Mouse (Mus musculus) embryonic facial prominence, embryonic 12.5 days (tissue): ENCODE data around the gene Aifm1. TPM values are rescaled to one million over a fixed set of nuclear protein-coding genes. Genes with fewer than 3 reads are reported as not detected.
A peak's percentile ranks its signal among the peaks of the same experiment; 100 is the strongest.
"Not testable (repeated sequence)": the region's sequence is repeated elsewhere in the genome, so short reads cannot be mapped to it uniquely, and the experiment has no call there.

Experiments
- ATAC-seq: fragments of 200-750 bp; cut with Nextera tagmentation; 2 replicates; pipeline ENCODE4 v1.8.0; 2017; ENCODE audit not compliant: insufficient number of reproducible peaks, insufficient read depth, low FRiP score, low TSS enrichment
- H3K27ac ChIP-seq: fragments of 300-500 bp; sonication (generic); 2 replicates; pipeline ENCODE4 v1.5.1; 2016; ENCODE audit warnings: mild to moderate bottlenecking
- H3K27me3 ChIP-seq: fragments of 300-500 bp; sonication (generic); 2 replicates; pipeline ENCODE4 v1.6.1; 2016; ENCODE audit warnings: mild to moderate bottlenecking, moderate library complexity
- H3K36me3 ChIP-seq: fragments of 300-500 bp; sonication (generic); 2 replicates; pipeline ENCODE4 v1.6.1; 2016; ENCODE audit warnings: mild to moderate bottlenecking
- H3K4me1 ChIP-seq: fragments of 300-500 bp; sonication (generic); 2 replicates; pipeline ENCODE4 v1.6.1; 2016
- H3K4me2 ChIP-seq: fragments of 300-500 bp; sonication (generic); replicated peaks from 2 replicates; pipeline ENCODE4 v1.6.1; 2016; ENCODE audit warnings: mild to moderate bottlenecking, moderate library complexity
- H3K4me3 ChIP-seq: fragments of 300-500 bp; sonication (generic); 2 replicates; pipeline ENCODE4 v1.5.1; 2016; ENCODE audit warnings: mild to moderate bottlenecking
- H3K9ac ChIP-seq: fragments of 300-500 bp; sonication (generic); 2 replicates; pipeline ENCODE4 v1.6.1; 2016; ENCODE audit warnings: mild to moderate bottlenecking, moderate library complexity
- H3K9me3 ChIP-seq: fragments of 300-500 bp; sonication (generic); 2 replicates; pipeline ENCODE4 v1.6.1; 2016; ENCODE audit warnings: mild to moderate bottlenecking, moderate library complexity
- WGBS: fragments of 180-500 bp; shearing (Covaris S2); methylation state at CpG from one replicate; pipeline ENCODE4 v1.1.7; 2016; 5-methylcytosine and 5-hydroxymethylcytosine counted together
- polyA plus RNA-seq: library from polyadenylated mRNA; unstranded; fragments of >200 nt; fragmentation: Nextera tagmentation; extraction: Ambion mirVana; gene quantifications from 2 replicates; pipeline ENCODE4 v1.2.1, GENCODE M21; 2016

Gene Aifm1
- polyA plus RNA-seq, 1 experiment from 2014 or later: 79.3 TPM

DNA sequence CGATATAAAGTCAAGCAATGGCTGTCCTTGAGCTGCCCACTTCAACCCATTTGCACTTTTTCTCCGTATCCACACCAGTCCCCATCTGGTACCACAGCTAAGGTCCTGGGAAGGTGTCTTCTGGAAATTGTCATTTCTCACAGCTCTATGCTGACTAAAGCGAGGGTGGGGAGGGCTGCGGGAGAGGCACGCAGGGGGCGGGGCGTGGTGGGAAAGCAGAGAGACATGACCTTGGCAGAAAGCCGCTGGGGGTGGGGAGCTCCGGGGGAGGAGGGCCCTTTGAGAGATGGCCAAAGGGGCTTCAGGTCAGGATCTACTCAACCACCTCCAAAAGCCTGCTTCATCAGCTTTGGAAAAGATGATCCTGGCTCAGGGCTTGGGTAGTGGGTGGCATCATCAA, 58.3 kb downstream of the Aifm1 start:
- 36% methylated on average over 9 of the region's 9 CpGs for WGBS
- Histone ChIP-seq H3K4me2 (no peak overlapping the region; the same call in 1 of the 2 replicates), H3K27ac (no peak overlapping the region), H3K9ac (no peak overlapping the region), H3K27me3 (peaks cover 14% of the 10 kb centered on the region), H3K36me3 (no peaks in the 10 kb centered on the region), H3K9me3 (no peaks in the 10 kb centered on the region), H3K4me3 (no peak overlapping the region), H3K4me1 (no peaks in the 10 kb centered on the region)
- ATAC-seq: no peak

DNA sequence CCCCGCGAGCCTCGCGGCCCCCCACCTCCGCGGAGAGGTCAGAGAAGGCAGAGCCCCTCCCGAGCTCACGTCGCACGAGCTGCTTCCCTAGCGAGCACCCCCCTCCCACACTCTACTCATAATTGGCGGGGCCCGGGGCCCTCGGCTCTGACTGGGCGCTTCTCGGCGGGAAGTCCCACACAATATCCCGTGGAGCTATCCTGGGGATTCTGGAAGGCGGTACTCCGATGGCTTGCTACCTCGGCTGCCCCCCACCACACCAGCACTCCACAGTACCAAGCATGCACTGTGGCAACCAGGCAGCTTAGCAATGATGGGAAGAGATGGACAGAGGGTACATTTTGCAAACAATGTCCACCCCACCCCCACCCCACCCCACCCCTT, 58.9 kb downstream of the Aifm1 start:
- Histone ChIP-seq H3K9me3 (no peaks in the 10 kb centered on the region), H3K27ac (no peak overlapping the region), H3K4me3 (peak overlapping the region; percentile 46), H3K36me3 (no peaks in the 10 kb centered on the region), H3K4me2 (peak overlapping the region; percentile 50), H3K4me1 (no peaks in the 10 kb centered on the region), H3K27me3 (peaks cover 17% of the 10 kb centered on the region), H3K9ac (no peak overlapping the region)
- 26% methylated on average over 16 of the region's 21 CpGs for WGBS
- ATAC-seq: peak; percentile 35; the same call in 1 of the 2 replicates

DNA sequence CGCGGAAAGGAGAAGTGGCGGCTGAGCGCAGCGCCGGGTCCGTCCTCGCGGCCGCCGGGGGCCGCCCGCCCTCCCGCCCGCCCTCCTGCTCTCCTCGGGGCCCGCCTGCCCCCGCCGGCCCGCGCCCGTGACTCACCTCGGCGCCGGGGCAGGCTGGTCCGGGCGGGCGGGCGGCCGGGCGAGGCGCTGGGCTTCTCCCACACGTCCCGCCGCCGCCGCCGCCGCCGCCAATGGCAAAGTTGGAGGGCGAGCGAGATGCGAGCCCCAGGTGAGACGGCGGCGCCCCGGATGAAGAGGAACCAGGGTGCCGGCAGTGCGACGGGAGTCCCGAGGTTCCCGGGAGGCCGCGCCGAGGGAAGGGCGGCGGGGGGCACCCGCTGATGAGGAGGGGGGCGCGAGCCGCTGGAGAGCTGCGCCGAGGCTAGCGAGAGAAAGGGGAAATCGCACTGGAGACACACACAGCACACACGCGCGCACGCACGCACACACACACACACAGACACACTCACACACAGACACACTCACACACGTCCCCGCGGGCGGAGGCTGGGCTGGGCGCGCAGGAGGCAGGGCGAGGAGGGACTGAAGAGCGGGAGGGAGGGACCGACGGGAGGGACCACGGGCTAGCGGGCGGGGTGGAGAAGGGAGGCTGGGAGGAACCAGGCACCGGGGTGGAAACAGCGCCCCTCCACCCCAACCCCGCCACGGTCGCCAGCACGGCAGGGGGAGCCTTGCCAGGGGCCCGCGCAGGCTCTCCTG, 59.4 kb downstream of the Aifm1 start:
- WGBS: 23% methylated on average over 40 of the region's 91 CpGs
- Histone ChIP-seq H3K4me2 (peak overlapping the region; percentile 50), H3K4me3 (peak overlapping the region; percentile 46), H3K36me3 (no peaks in the 10 kb centered on the region), H3K27me3 (peaks cover 17% of the 10 kb centered on the region), H3K9ac (peak overlapping the region; percentile 52), H3K27ac (no peak overlapping the region; the same call in 1 of the 2 replicates), H3K9me3 (no peaks in the 10 kb centered on the region), H3K4me1 (no peaks in the 10 kb centered on the region)
- ATAC-seq: peak; percentile 67

DNA sequence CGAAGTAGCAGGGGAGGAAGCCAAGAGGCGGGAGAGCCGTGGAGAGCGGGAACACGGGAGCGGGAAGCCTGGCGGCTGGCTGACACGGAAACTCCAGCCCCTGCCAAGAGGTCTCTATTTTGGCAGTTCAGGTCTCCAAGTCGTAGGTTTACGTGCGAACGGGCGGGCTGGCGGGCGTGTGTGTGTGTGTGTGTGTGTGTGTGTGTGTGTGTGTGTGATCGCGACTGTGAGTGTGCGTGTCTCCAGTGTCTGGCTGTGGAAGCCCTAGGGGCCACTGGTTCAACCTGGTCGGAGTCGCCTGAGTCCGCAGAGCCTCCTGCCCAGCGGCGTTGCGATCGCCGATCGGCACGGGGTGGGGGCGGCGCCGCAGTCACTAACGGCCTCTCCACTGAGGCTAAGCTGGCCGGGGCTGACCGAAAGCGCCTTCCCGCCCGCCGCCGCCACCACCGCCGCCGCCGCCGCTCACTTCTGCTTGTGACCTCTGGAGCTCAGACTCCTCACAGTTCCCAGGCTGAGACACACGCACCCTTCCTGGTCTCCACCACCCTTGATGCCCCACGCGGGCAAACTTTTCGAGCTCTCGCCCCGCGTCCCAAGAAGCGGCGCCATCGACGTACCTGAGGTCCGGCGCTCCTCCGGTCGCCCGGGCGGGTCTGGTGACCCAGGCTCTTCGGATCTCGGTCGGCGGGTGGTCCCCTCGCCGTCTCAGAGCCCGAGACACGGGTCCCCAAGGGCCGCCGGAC, 60.3 kb downstream of the Aifm1 start:
- peak; percentile 15; the same call in 1 of the 2 replicates for ATAC-seq
- Histone ChIP-seq H3K4me3 (peak overlapping the region; percentile 46), H3K9me3 (no peaks in the 10 kb centered on the region), H3K4me1 (no peaks in the 10 kb centered on the region), H3K36me3 (no peaks in the 10 kb centered on the region), H3K27ac (no peak overlapping the region), H3K27me3 (peaks cover 17% of the 10 kb centered on the region), H3K4me2 (peak overlapping the region; percentile 50), H3K9ac (peak overlapping the region; percentile 52)
- WGBS: 25% methylated on average over 67 of the region's 71 CpGs

DNA sequence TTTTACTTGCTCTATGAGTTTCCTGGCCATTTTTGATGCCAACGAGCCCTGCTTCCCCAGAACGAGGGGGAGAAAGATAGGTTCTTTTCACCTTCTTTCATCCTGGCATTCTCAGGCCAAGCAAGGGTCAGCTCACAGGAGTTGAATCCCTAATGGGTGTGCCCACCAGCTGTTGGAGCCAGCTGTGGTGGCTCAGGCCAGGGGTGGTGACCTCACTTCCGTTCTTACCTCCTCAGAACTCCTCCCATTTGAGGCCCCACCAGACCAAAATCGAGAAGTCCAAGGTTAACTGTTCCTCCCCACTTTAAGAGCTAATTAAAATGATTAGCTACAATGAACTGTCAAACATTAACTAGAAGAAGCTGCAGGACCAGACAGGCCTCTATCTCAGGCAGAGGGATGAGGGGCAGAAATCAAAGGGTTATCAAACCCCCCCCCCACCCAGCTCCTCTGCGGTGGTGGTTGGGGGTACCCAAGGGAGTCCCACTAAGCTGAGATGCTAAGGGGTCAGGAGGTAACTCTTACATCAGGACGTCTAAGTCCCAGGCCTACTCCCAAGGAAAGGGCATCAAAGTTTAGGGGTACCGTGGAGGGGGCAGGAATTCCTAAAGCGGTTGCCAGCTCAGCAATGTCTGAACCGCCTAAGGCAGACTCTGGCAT, 61.0 kb downstream of the Aifm1 start:
- Histone ChIP-seq H3K27ac (no peak overlapping the region), H3K9ac (no peak overlapping the region), H3K27me3 (peaks cover 17% of the 10 kb centered on the region)

DNA sequence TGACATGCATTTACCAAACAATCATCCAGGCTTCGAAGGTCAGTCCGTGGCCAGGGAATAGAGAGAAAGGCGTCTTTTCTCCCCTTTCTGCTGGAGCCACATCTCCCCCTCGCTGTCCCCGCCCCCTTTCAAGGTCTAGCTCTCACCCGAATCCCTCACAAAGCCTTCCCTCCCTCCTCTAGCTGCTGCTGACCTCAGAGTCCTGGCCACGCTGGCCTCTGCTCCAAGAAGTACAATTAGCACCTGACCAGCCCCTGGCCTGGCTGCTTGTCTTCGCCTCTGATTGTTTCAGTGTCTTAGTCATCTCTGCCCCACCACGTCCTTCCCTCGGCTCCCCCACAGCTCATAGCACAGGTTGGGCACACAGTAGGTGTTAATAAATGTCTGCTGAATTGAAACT, 63.7 kb downstream of the Aifm1 start:
- Histone ChIP-seq H3K27ac (no peak overlapping the region), H3K4me3 (no peak overlapping the region), H3K9ac (no peak overlapping the region), H3K4me1 (no peaks in the 10 kb centered on the region), H3K27me3 (peaks cover 17% of the 10 kb centered on the region), H3K36me3 (no peaks in the 10 kb centered on the region), H3K9me3 (no peaks in the 10 kb centered on the region), H3K4me2 (no peak overlapping the region)
- 36% methylated on average over 10 of the region's 10 CpGs for WGBS
- ATAC-seq: no peak

More for the DNA sequence above, 61.0 kb downstream of the Aifm1 start:
- Histone ChIP-seq H3K9me3 (no peaks in the 10 kb centered on the region), H3K4me3 (peak overlapping the region; percentile 46), H3K36me3 (no peaks in the 10 kb centered on the region), H3K4me2 (peak overlapping the region; percentile 50), H3K4me1 (no peaks in the 10 kb centered on the region)
- ATAC-seq: no peak
- WGBS: 29% methylated on average over 9 of the region's 9 CpGs

DNA sequence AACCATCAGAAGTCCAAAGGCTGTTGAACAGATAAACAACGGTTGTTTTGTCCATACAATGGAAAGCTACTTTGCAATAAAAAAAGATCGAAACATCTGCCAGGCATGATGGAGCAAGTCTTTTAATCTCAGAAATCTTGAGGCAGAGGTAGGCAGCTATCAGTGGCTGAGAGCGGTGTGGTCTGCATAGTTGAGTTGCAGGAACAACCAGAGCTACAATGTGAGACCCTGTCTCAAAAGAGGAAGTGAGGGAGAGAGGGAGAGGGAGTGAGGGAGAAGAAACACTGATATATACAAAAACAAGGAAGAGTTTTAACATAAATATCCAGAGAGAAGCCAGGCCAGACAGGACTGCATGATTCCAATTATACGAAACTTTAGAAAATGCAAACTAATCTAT, 68.7 kb downstream of the Aifm1 start:
- Histone ChIP-seq H3K9ac (no peak overlapping the region), H3K4me2 (no peak overlapping the region), H3K4me3 (no peak overlapping the region), H3K36me3 (no peaks in the 10 kb centered on the region), H3K4me1 (no peaks in the 10 kb centered on the region), H3K27me3 (0 out of 2 replicates have a peak, but pooled peaks cover 1% of the 10 kb centered on the region), H3K27ac (no peak overlapping the region), H3K9me3 (no peaks in the 10 kb centered on the region)
- no peak for ATAC-seq
- 81% methylated on average over 4 of the region's 4 CpGs for WGBS

DNA sequence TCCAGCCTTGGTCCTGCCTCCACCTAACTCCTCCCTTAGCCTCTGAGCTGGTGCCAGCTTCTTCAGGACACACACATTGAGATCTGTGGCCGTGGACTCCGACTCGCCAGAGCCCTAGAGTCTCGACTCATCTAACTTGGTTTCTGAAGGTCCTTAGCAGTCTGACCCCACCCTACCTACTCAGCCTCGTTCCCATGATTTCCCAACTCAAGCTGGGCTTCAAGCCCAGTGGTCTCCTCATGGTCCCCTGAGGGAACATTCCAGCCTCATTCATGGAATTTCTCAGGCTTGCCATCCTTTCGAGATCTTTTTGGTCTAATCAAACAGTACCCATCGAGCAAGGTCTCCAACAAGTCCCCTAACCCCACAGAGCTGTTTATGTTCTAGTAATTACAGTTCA, 71.4 kb downstream of the Aifm1 start:
- Histone ChIP-seq H3K36me3 (no peaks in the 10 kb centered on the region), H3K27ac (no peak overlapping the region), H3K9ac (no peak overlapping the region), H3K4me1 (no peaks in the 10 kb centered on the region), H3K9me3 (no peaks in the 10 kb centered on the region), H3K4me3 (no peak overlapping the region), H3K27me3 (no peaks in the 10 kb centered on the region), H3K4me2 (no peak overlapping the region)
- ATAC-seq: no peak
- WGBS: 75% methylated on average over 7 of the region's 7 CpGs

DNA sequence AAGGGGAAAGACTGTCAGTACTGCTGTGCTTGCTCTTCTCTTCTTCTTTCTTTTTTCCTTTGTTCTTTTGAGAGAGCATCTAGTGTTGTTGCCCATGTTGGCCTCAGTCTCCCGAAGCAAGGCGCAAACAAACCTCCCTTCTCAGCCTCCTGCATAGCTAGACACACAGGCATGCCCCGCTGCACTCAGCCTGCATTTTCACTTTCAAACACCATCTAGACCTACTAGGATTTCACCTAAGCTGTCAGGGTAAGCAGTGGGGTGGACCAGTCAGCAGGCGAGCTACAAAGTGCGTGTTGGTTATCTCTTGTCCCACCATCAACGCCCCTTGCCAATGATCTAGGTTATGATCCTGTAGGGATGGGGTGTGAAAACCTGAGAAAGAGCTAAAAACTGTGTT, 71.8 kb downstream of the Aifm1 start:
- no peak for ATAC-seq
- no peaks in the 10 kb centered on the region for H3K4me1 ChIP-seq
- no peak overlapping the region for H3K27ac ChIP-seq
- no peaks in the 10 kb centered on the region for H3K9me3 ChIP-seq
- no peak overlapping the region for H3K4me3 ChIP-seq
- no peak overlapping the region for H3K9ac ChIP-seq
- 88% methylated on average over 6 of the region's 6 CpGs for WGBS
- H3K27me3 ChIP-seq: no peaks in the 10 kb centered on the region
- no peak overlapping the region for H3K4me2 ChIP-seq
- no peaks in the 10 kb centered on the region for H3K36me3 ChIP-seq

DNA sequence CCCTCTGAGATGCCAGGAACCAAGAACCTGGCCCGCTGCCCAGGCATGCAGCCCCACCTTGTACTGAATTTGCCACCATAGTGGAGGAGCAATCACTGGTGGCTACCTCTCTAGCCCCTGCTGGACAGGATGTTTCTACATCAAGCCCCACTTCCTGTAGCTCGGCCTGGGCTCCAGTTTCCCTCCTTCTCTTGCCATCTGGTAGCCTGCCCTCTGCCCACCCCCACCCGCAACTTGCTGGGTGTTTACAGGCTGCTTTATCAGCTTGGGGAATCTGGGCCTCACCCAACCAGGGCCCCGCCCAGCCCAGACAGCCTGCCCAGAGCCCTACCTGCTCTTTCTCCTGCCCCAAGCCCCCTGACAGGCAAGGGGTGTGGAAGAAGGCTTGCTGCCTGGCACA, 74.3 kb downstream of the Aifm1 start:
- 52% methylated on average over 4 of the region's 4 CpGs for WGBS
- Histone ChIP-seq H3K9me3 (no peaks in the 10 kb centered on the region), H3K4me3 (no peak overlapping the region), H3K4me2 (no peak overlapping the region), H3K9ac (no peak overlapping the region), H3K27ac (no peak overlapping the region), H3K27me3 (no peaks in the 10 kb centered on the region), H3K4me1 (no peaks in the 10 kb centered on the region), H3K36me3 (no peaks in the 10 kb centered on the region)
- no peak for ATAC-seq

DNA sequence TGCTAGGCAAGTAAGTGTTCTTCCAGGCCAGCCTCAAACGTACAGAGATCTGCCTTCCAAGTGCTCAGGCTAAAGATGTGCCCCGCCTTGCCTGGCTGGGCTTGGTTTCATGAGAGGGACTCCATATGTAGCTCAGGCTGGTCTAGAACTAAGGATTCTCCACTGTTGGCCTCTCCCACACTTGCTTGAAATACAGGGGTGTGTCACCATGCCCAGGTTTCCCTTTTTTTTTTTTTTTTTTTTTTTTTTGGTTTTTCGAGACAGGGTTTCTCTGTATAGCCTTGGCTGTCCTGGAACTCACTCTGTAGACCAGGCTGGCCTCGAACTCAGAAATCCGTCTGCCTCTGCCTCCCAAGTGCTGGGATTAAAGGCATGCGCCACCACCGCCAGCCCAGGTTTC, 77.3 kb downstream of the Aifm1 start:
- not testable (repeated sequence) for ATAC-seq, H3K36me3 ChIP-seq, H3K9ac ChIP-seq, H3K27ac ChIP-seq, H3K4me2 ChIP-seq, H3K4me3 ChIP-seq, H3K9me3 ChIP-seq, H3K27me3 ChIP-seq, H3K4me1 ChIP-seq
- 71% methylated on average over 6 of the region's 7 CpGs for WGBS
